Mouse (Mus musculus) heart, postnatal 14 days (tissue): ENCODE results near the gene Nek1. TPM values are rescaled to one million over a fixed set of nuclear protein-coding genes. Genes with fewer than 3 reads are reported as not detected.

ENCODE experiments used
- DNase-seq, 2 experiments: peaks; one replicate each; pipeline ENCODE4 v3.0.0; 2021 to 2022
- intact Hi-C: fragments of 180-260 bp; cut with DNase I; formaldehyde crosslinking; loops from one replicate; pipeline ENCODE4 v1.15.1; 2025
- total RNA-seq, 2 experiments: library from RNA; stranded (reverse); gene quantifications; 2 replicates each; pipeline ENCODE4 v1.2.3; 2021

Nek1 gene
- total RNA-seq, 2 experiments from 2014 or later = 7.8 to 7.9 TPM

DNA sequence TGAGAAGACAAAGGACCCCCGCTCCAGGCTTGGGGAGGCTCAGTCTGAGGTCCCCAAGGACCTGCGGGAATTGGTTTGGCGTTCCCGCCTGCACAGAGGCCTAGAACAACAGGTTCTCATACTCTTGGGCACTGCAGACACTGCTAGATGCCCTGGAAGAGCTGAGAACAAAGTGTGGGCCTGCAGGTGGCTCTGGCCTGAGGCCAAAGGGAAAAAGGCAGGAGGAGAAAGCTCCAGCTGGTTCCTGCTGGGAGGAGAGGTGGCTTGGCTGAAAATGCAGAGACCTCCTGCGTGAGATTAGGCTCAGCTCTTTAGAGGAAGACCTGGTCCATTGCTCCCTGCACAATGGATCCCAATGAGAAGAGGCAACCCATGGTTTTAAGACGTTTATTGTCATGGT, 148.9 kb downstream of the Nek1 start:
- DNase-seq = no peak
- intact Hi-C loops = no loop called here

DNA sequence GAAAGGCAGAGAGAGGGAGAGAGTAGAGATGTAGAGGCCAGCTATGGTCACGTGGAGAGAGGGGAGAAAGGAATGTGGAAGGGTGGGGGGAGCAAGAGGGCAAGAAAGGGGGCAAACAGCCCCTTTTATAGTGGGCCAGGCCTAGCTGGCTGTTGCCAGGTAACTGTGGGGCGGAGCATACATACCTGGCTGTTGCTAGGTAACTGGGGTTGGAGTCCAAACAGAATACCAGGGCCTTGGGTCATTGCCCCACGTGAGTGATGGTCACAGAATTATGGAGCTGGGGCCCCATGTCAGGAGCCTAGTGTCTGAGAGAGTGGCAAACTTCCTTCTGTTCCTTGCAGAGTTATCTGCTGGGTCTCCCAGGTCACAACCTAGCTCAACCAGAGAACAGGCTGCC, 149.3 kb downstream of the Nek1 start:
- intact Hi-C loops = no loop called here
- DNase-seq = no peak

DNA sequence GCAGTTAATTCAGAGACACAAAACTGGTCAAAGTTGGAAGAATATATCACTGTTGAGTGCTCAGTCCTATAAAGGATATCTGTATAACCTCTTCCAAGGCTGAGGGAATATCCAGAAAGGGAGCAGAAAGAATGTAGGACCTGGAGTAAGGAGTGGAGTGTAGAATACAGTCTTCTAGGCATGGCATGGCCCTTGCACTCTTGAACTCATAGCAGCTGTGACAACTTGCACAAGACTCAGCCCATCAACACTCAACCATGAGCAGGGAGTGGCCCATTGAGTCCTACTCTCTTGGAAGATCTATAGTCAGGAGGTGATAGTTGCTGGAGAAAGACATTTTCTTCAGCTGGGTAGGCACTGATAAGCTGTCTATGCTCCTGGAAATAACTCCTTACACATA, 149.8 kb downstream of the Nek1 start:
- no peak for DNase-seq
- intact Hi-C loops = no loop called here

DNA sequence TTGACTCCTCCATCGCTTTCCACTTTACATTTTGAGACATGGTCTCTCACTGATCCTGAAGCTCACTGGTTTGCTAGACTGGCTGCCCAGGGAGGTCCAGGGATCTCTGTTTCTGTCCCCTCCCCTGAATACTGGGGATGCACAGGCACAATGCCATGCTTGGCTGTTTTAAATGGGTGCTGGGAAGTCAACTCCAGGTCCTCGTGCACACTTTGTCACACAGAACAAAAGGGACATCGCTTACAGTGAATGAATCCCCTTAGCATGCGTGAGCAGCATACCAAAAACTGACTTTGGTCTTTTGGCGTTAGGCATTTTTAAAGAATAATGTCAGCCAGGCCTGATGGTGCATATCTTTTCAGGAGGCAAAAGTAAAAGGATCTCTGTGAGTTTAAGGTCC, 155.7 kb downstream of the Nek1 start:
- no peak for DNase-seq
- intact Hi-C loops = no loop called here

DNA sequence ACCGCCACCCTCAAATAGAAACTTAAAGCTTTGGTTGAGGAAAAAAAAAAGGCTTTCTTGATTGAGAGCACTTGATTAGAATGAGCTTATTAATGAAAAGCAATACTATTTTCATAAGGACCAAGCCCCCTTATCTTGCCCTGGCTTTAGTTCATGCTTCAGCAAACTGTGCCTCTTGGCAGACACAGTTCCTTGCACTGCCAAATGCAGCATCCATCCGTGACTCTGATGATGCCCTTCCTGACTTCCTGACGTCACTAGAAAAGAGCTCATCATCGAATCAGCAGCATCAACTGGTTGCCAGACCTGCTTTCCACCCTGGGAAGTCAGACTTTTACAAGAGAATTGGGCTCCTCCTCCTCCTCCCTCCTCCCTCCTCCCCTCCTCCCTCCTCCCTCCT, 157.6 kb downstream of the Nek1 start:
- no peak for DNase-seq
- intact Hi-C loops = no loop called here

DNA sequence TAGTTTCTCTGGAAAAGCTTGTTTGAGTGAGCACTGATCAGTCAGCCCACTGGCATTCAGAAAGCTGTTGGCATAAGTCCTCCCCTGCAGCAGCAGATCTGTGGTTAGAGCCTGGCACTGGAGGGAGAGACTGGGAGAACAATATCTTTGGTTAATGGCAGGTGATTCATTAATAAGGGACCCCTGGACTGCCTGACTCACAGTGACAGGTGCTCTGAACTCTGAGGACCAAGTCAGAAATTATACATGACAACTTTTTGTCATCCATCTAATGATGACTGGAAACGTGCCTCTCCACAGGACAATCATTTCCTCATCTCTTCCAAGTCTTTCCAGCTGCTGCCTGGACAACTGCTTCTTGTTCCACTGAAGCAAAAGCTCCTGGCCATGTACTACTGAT, 163.4 kb downstream of the Nek1 start:
- intact Hi-C loops = no loop called here
- no peak for DNase-seq

DNA sequence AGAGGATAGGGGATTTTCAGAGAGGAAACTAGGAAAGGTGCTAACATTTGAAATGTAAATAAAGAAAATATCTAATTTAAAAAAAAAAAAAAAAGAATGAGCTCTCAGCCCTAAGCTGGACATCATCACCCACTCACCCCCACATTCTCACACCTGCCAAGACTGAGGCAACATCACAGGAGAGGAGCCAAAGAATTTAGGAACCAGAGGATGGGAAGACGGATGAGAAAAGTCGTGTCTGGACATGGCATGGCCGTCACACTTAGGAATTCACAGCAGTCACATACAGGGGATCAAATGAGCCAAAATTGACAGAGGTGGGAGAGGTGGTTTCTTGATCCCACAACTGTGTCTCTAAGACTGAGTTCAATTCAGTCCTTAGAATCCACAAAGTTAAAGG, 165.5 kb downstream of the Nek1 start:
- intact Hi-C loops = no loop called here
- DNase-seq = no peak

DNA sequence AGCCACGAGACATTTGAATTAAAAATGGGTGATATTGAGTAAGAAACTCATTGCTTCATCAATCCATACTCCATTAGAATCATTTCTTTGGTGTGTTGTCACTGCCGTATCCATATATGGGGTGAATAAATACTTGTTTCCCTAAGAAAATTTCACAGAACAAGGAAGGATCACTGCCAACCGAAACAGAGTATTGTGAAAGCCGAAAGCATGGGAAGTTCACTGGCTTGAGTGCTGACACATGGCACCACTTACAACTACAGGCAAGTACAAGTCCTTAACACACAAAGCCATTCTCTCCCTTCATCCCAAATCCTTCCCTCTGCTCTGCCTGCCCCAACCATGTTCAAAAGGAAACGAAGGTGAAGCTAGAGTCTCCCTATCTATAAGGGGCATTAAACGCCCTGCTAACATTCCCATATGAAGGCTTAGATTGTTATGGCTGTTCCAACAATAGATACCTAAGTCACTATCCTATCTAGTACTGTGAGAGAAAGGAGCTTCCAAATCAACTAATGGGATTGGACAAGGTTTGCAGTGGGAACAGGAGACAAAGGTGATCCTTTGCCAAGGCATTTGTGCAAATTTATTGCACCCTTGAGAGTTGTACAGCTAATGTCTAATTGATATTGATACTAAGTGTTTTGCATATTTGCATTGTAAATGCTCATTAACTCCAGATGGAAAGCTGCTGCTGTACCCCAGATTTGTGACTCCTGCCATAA, 168.6 kb downstream of the Nek1 start:
- DNase-seq = no peak
- intact Hi-C loops = no loop called here

DNA sequence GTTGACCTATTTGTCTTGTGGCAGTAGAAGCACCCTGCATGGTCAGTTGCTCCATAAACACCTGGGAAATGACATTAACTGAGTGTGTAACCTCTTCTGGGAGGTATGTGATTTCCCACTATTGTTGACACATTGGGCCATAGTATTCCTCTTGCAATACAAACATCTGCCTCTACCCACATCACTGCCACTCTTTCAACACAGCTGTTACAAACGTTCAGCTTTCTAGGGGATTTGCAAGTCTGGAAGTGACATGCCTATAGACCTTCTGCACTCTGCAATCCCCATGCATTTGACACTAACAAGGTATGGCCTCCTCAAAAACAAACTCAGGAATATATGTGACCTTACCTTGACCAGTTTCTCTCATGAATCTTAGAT, 169.2 kb downstream of the Nek1 start:
- DNase-seq = no peak
- intact Hi-C loops = no loop called here

DNA sequence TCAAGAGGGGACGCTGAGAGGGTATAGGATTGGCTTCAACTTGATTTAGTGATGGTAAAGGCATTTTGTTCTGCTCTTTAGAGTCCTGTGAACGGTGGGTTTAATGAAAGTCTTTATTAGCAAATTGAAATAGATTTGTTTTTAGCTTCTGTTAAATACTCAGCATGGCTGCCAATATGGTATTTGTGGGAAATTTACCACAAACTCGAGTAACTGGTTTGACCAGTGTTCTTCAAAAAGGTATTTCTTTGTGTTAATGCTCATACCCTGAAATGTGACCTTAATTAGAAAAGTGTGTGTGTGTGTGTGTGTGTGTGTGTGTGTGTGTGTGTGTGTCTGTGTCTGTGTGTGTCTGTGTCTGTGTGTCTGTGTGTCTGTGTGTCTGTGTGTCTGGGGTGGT, 178.6 kb downstream of the Nek1 start:
- intact Hi-C loops = no loop called here
- no peak for DNase-seq

DNA sequence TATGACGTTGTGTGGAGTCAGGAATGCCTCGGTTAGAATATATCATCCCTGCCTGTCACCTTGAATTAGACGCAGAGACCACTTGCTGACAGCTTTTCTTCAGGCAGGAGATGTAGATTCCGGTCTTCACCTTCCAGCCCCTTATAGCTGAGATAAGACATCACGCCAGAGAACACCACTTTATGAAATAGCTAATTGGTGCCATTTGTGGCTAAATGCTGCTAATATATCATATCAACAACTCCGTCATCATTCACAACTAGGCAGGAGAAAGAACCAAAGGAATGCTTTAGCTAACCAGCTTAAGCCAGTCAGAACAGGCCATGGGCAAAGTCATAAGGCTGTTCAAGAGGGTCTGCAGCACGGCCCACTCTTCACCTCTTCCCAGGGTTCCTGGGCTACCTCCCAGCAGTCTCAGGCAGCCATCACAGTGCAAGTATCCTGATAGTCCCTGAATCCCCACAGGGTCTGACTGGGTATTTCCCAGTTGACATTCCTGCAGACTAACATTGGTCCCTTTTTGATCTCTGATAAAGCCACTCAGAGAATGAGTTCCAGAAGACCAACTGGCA, 181.0 kb downstream of the Nek1 start:
- intact Hi-C loops = no loop called here
- no peak for DNase-seq

DNA sequence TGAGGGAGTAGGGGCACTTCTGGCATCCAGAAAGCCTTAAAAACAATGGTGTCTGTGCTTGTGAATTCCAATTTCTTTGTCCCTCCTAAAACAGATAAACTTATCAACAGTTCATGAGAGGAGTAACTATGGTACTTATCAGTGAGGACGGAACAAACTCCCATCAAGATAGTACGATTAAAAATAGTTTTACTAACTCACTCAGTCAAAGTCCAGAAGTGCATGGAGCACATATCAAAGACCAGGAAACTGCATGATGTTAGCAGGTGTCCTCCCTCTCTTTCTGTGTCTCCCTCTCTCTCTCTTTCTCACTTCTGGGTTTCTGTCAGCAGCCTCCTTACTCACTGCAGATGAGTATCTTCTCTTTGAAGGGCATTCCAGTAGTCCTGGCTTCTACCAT, 182.9 kb downstream of the Nek1 start:
- no peak for DNase-seq
- intact Hi-C loops = no loop called here

DNA sequence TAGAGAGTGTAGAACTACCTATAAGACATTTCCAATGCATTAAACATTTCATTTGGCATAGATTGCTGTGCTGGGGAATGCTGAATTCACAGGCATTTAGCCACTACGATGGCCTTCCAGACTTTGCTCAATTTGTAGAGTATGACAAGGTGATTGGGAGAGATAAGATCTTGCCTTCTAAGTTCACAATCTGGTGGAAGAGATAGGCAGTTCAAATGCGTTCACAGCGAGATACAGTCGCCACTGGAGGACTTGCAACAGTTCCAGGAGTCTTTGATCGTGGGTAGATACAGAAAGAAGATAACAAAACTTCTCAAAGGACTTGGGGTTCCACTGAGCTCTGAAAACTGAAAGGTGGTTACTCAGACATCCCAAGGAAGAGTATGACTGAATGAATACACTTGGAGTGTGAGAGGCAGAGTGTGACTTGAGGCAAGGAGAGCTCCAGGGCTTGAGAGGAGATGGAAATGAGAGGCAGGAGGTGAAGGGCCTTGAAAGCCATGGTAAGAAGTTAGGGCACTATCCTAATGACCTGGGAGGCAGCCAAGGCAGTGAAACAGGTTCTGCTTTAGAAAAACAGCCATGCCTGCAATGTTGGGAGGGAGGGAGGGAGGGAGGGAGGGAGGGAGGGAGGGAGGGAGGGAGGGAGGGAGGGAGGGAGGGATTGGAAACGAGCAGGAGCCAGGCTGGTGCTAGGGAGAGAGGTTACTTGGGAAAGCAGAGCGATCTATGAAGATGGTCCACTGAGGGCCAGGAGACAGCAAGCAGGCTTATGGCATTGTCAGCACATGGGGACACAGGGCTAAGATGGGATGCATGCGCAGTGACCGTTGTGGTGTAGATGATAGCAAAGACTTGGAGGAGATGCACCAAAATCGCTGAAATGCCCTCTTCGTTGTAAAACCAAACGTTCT, 184.9 kb downstream of the Nek1 start:
- DNase-seq = no peak
- intact Hi-C loops = no loop called here

DNA sequence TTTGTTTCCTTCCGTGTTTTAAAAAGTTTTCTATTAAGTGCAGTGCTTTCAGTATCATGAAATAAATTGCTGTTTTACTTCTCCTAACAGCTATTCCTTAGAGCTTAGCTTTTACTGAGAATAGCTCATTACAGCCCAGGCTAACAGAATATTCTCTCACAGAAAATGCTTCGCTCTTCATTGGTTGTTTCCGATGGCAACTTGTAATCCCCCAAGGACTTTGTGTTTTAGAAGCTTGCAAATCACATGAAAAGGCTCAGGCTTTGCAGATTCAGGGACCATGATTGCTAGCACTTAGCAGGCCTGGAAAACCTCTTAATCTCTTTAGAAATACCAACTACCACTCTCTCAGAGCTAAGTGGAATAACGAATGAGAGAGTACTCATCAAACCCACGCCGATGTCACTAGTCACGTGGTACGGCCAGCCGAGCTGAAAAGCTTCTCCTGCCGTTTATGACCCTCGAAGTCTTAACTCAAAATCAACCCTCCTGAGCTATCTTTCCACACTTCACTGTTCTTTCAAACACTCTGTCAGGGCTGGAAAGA, 185.7 kb downstream of the Nek1 start:
- no peak for DNase-seq
- intact Hi-C loops = no loop called here

Other genes starting within 250 kb of the Nek1 start
- 10 to 100 TPM; 17.9 TPM for gene Hpf1, start 102.8 kb upstream of the Nek1 start, total RNA-seq
- gene Clcn3, start 9.9 kb upstream of the Nek1 start, total RNA-seq = 10 to 100 TPM; 33.6 to 36.1 TPM
- gene Sh3rf1, start 230.7 kb downstream of the Nek1 start, total RNA-seq = 1 to 10 TPM; 8.0 to 8.8 TPM